Mouse (Mus musculus): ENCODE data around the gene Plk5. TPM values are rescaled to one million over a fixed set of nuclear protein-coding genes. Genes with fewer than 3 reads are reported as not detected.
A peak's percentile ranks its signal among the peaks of the same experiment; 100 is the strongest.

Plk5 gene
- polyA plus RNA-seq (2012; rRNA removed): 0.68 and 2.8 TPM in 2 replicates

- WGBS: 2% methylated on average over 53 of the region's 53 CpGs
- DNase-seq (ENCODE audit: low read depth, low spot score): no peak
These were observed at the start of gene Plk5 for GRCm38 (mm10) chr10:80356001-80356682. TSS of gene Plk5 (plus strand) at chr10:80356459.

- WGBS: 77% methylated on average over 16 of the region's 16 CpGs
- DNase-seq (ENCODE audit: low read depth, low spot score): no peak
These were observed 44.7 kb upstream of the Plk5 start for GRCm38 (mm10) chr10:80311560-80311959.

DNA sequence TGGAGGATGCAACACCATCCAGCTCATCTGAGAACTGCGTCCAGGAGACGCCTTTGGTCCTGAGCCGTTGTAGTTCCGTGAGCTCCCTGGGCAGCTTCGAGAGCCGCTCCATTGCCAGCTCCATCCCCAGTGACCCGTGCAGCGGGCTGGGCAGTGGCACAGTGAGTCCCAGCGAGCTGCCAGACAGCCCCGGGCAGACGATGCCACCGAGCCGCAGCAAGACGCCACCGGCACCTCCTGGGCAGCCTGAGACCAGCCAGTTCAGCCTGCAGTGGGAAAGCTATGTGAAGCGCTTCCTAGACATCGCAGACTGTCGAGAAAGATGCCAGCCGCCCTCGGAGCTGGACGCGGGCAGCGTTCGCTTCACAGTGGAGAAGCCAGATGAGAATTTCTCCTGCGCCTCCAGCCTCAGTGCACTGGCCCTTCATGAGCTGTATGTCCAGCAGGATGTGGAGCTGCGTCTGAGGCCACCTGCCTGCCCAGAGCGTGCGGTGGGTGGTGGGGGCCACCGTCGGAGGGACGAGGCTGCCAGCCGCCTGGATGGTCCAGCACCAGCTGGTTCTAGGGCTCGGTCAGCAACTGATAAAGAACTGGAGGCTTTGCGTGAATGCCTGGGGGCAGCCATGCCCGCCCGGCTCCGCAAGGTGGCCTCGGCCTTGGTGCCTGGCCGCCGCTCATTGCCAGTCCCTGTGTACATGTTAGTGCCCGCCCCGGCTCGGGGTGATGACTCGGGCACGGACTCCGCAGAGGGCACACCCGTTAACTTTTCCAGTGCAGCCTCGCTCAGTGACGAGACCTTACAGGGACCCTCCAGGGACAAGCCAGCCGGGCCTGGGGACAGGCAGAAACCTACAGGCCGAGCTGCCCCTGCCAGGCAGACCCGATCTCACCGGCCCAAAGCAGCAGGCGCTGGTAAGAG, 43.4 kb upstream of the Plk5 start:
- no peak for DNase-seq (ENCODE audit: low read depth, low spot score)
- WGBS: 61% methylated on average over 54 of the region's 54 CpGs

GRCm38 (mm10) chr10:80313627-80314201, 42.5 kb upstream of the Plk5 start:
- no peak for DNase-seq (ENCODE audit: low read depth, low spot score)
- 27% methylated on average over 20 of the region's 20 CpGs for WGBS

- 44% methylated on average over 16 of the region's 16 CpGs for WGBS
- DNase-seq (ENCODE audit: low read depth, low spot score): no peak
These were observed 41.7 kb upstream of the Plk5 start for GRCm38 (mm10) chr10:80314494-80315001.

DNA sequence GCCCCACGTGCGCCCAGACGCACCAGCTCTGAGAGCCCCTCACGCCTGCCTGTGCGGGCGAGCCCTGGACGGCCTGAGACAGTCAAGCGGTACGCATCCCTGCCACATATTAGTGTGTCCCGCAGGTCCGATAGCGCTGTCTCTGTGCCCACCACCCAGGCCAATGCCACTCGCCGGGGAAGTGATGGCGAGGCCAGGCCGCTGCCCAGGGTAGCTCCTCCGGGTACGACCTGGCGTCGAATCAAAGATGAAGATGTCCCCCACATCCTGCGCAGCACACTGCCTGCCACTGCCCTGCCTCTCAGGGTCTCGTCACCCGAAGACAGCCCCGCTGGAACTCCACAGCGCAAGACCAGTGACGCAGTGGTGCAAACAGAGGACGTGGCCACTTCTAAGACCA, 40.9 kb upstream of the Plk5 start:
- WGBS: 47% methylated on average over 27 of the region's 27 CpGs
- DNase-seq (ENCODE audit: low read depth, low spot score): no peak

DNA sequence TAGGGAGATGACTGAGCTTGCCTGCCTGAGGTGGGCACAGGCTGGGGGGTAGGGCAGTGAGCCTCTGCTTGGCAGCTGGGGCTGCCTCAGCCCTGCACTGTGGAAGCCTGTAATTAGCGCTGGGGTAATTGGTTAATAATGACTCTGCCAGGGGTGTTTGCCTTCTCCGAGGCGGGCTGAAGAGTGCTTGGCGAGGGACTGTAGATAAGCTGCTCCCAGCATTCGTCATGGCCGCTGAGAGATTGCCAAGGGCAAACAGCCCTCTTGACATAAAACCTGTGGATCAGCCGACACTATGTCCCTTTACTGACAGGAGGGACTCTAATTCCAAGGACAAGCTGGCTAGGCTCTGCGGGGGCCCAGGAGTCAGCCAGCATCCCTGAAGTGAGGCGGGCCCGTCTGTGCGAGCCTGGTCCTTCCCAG, 39.9 kb upstream of the Plk5 start:
- no peak for DNase-seq (ENCODE audit: low read depth, low spot score)
- WGBS: 21% methylated on average over 11 of the region's 11 CpGs

GRCm38 (mm10) chr10:80317011-80317410, 39.2 kb upstream of the Plk5 start:
- DNase-seq (ENCODE audit: low read depth, low spot score): no peak
- 39% methylated on average over 10 of the region's 10 CpGs for WGBS

GRCm38 (mm10) chr10:80320340-80320760, 35.9 kb upstream of the Plk5 start, which contains the start of gene 2310011J03Rik:
TSS of gene 2310011J03Rik (minus strand) at chr10:80320537.
- WGBS: under 1% methylated on average over 34 of the region's 34 CpGs
- DNase-seq (ENCODE audit: low read depth, low spot score): peak; percentile 88

DNA sequence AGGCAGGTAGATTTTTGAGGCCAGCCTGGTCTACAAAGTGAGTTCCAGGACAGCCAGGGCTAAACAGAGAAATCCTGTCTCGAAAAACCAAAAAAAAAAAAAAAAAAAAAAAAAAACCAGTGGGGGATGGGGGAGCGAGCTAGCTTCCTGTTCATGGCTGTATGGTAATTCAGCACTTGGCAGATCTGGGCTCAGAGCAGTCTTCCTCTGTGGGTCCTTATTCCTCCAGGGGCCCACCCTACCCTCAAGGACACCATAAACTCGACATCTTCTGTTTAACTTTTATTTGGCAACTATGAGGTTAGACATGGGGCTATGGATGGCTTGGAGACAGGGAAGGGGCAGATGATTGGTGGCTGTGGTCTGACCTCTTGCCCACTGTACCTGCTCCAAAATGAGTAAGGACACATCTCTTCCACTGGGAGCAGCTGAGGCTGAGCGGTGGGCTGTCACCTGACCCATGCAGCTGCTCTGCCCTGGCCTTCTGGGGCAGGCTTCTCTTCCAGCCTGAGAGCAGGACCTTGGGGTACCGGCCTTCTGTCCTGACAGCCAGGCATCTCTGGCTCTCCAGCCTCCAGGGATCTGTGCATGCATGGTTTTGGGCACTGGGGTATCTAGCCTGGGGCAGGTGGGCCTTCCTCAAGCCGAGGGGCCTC, 35.1 kb upstream of the Plk5 start:
- WGBS: 65% methylated on average over 6 of the region's 6 CpGs
- no peak for DNase-seq (ENCODE audit: low read depth, low spot score)

DNA sequence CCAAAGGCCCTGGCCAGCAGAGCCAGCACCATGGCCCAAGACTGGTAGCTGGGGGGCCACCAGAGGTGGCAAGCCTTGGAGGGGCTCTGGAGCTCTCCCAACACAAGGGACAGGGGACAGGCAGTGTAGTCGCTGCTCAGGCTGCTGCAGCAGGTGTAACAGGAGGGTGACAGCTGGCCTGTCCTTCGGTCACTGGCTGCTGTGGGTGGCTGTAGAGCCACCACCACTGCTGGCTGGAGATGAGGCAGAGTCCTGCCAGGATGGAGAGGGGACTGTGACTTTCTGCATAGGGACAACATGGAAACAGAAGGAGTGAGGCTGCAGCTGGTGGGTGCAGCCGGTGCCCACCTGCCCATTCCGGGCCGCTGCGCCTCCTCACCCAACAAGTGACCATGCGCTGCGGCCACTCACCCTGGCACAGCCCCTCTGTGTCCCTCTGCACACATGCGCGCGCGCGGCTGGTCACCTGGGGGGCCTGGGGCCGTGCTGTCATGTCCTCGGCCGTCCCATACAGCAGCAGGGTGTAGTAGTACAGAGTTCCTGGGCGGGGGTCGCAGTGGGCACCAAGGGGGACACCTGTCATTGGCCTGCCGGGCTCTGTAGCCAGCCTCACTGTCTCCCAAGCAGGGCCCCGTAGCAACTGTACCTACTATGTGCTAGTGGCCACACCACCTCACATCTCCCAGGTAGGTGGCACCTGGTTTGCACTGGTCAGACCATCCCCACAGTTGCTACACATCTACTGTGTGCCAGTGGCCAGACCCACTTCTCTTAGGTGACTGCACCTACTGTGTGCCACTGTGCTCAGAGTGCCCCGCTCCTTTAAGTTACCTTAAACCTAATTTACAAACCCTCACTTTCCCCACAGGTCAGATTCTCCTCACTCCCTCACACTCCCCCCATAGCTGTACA, 34.3 kb upstream of the Plk5 start:
- WGBS: 91% methylated on average over 21 of the region's 21 CpGs
- DNase-seq (ENCODE audit: low read depth, low spot score): no peak

GRCm38 (mm10) chr10:80322811-80323211, 33.4 kb upstream of the Plk5 start:
- DNase-seq (ENCODE audit: low read depth, low spot score): no peak
- under 1% methylated on average over 28 of the region's 28 CpGs for WGBS

GRCm38 (mm10) chr10:80323261-80324119, 32.8 kb upstream of the Plk5 start:
- DNase-seq (ENCODE audit: low read depth, low spot score): no peak
- WGBS: 1% methylated on average over 46 of the region's 46 CpGs

- no peak for DNase-seq (ENCODE audit: low read depth, low spot score)
- 71% methylated on average over 17 of the region's 17 CpGs for WGBS
These were observed 31.9 kb upstream of the Plk5 start for GRCm38 (mm10) chr10:80324120-80325037.

- no peak for DNase-seq (ENCODE audit: low read depth, low spot score)
- WGBS: 77% methylated on average over 21 of the region's 21 CpGs
These were observed 31.2 kb upstream of the Plk5 start for GRCm38 (mm10) chr10:80325045-80325444.

DNA sequence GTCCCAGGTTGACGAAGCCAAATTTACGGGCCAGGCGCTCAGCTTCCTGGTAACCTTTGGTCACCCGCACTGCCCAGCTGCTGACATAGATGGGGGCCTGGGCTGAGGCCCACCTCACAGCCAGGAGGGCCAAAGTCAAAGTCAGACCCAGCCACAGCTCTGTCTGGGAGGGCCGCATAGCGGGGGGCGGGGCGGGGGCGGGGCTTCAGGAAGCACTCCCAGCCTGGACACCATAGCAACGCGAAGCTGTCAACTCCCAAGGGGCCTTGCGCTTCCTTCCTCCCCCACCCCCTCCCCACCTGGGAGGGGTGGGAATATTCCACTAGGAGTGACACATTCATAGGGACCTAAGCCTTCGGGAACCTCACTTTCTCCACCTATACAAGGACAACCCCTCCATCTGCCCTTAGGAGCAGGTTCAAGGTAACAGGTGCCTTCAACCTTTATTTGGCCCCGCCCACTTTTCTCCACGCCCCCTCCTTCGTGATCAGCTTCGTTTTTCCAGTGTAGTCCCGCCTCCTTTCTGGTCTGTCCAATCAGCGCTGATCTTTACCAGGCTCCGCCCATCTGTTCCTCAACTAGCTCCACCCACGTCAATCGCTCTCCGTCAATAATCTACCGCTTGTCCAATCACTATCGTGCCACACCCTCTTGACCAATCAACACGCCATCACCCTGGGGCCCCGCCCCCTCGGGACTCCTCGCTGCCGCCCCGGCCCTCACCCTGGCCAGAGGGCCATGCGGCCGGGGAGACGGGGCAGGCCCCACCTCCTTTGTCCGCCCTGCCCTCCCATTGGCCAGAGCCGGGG, 26.8 kb upstream of the Plk5 start, which contains the start of the genes Pcsk4 and Reep6:
Gene Pcsk4, minus strand, starts transcription at position 226 of the 809 bp plus-strand sequence.
Gene Reep6, plus strand, starts transcription at position 681 of the 809 bp plus-strand sequence.
- 2% methylated on average over 36 of the region's 36 CpGs for WGBS
- peak; percentile 96 for DNase-seq (ENCODE audit: low read depth, low spot score)

All from large intestine, adult 2 months (tissue).